Mouse (Mus musculus) megakaryocyte-erythroid progenitor cell, adult 5-6 weeks (primary cell): ENCODE measurements around the gene Elovl2. TPM values are rescaled to one million over a fixed set of nuclear protein-coding genes. Genes with fewer than 3 reads are reported as not detected.
A peak's percentile ranks its signal among the peaks of the same experiment; 100 is the strongest.

Experiments used
- ATAC-seq: replicated peaks from 2 replicates; pipeline ENCODE4 v1.8.0; 2016; ENCODE audit warnings: mild to moderate bottlenecking, inconsistent platforms; ENCODE audit not compliant: severe bottlenecking, poor library complexity, low FRiP score, low TSS enrichment
- total RNA-seq, 2 experiments: library from RNA; stranded (forward) in 1 of 2; stranded (reverse) in 1 of 2; fragments of 200-1000, 215-1000 nt in 1 of 2; fragments of >200 nt in 1 of 2; fragmentation: Nextera tagmentation in 1 of 2; gene quantifications; 2 replicates each; pipeline ENCODE4 v1.2.3; 2014 to 2017

Gene Elovl2
- total RNA-seq, 2 experiments from 2014 or later = not detected

DNA sequence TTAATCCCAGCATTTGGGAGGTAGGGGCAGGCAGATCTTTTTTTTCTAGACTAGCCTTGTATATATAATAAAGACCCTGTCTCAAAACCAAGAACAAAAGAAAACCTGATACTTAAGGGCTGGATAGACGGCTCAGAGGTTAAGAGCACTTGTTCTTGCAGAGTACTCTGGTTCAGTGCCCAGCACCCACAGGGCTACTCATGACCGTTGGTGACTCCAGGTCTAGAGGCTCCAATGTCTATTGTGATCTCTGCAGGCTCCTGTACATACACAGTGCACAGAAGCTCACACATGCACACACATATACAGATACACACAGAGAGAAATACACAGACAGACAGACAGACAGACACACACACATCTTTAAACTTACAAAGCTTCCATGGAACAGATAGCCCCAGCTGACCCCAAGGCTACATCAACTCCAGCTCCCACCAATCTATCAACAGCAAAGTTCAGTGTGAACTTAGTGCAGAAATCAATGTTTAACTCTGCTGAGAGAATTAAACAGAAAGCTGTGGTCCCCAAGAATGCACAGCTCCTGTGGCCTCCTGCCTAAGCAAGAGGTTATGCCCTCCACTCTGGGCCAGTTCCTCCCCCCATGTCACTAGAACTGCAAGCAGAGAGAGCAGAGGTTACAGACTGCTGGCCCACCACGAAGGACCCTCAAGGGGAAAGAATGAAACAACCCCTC lies 24.4 kb downstream of the Elovl2 start:
- ATAC-seq = no peak

DNA sequence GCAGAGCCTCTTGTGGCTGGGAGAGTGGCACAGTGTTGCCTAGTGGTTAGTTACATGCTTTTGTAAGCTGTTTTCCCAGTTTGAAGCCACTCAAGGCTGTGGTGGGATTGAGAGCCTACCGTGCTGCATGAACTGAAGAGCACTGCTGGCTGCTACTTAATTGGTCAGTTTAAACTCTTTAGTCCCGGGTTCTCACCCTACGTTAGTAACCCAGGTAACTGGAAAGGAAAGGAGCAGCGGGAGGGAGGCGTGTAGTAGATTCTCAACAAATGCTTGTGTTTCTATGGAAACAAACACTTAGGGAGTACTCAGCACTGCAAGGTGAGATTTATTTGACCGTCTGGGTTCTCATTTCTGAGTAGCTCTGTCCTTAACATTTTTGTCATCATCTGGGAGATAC lies 32.3 kb downstream of the Elovl2 start:
- ATAC-seq = no peak

DNA sequence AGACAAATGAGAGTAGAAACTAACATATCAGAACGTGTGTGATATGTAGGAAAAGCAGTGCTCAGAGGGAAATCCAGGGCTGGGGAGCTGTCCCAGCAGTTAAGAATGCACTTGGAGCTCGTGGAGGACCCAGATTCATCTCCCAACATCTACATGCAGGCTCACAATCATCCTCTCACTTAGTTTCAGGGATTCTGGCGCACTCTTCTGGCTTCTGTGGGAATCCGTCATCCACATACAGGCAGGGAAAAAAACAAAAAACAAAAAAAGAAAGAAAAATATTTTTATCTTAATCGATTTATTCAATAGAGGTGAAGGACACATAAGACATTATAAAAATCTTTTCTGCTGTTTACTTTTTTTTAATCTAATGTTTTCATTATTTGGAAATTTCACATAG lies 61.8 kb downstream of the Elovl2 start:
- no peak for ATAC-seq

DNA sequence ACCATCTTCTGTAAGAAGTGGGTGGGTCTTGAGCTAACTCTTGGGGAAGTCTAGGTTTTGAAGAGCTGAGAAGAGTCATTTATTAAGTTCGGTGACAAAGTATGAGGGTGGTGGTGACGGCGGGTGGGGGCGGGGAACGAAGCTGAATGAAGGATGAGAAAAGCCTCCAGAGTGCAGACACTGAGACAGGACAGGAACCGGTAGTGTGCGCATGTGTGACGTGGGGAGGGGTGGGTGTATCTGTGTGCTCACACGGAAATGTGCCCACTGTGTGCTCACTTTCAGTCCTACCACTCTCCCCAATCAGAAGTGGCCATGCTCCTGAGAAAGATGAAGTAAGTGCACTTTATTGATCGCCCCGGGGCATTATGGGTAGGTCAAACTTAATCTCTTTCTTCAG lies 67.1 kb downstream of the Elovl2 start:
- ATAC-seq = no peak

DNA sequence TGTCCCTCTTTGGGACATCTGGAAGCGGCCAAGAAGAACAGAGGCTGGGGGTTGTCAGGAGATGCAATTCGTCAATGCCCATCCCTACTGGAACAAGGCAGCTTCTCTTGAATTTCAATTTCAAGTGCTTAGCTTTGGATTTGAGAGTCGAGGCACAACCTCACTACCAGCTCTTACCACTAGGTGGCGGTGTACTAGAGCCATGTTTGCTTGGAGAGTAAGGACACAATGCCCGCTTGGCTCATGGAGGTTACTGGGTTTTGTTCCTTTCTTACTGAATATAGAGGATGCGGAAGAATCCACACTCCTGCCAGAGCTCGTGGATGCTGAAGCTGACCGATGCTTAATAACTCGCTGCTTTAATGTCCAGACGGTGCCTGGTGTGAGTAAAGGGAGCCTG lies 73.9 kb downstream of the Elovl2 start:
- ATAC-seq = 0 out of 2 replicates have a peak, but pooled peaks have one; percentile 50

DNA sequence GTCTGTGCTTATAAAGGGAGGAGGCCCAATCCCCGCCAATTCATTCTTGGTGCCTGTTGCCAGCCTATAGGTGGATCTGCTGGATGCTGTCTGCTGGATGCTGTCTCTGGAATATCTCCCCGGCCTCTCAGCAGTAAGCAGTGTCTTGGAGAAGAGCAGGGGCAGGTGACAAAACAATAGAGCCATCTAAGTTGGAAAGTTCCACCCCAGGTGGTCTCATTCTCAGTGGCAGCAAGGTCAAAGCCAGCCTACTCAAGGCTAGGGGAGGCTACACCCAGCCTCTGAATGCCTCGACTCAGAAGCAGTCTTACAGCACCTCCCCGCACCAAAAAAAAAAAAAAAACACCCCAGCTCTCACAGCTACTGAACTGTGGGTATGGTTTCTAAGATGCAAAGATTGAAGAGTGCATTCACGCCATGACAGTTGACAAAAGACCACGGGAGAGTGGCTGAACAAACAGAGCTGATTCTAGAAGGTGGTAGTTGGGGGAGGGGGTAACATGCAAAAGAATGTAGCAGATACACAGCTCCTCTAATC lies 74.7 kb downstream of the Elovl2 start:
- no peak for ATAC-seq

DNA sequence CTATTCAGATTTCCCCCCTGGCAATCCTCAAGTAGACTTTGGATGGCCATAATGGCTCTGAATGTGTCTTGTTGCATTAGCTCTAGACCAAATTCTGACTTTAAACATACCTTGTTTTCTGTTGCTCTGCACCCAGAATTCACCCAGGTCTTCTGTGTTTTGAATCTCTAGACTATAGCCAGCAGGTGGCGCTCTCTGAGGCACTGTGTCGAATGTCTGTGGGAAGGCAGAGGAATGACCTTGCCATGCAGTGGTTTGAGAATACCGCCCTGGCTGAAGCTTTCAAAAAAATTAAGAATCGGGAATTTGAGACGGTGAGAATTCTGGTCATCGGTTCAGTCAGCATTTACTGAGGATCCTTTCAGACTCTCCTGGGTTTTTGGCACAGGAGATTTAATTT lies 85.3 kb downstream of the Elovl2 start:
- peak; percentile 71; the same call in 1 of the 2 replicates for ATAC-seq

Other genes with a start within 250 kb of the Elovl2 start
- gene Pak1ip1, start 219.4 kb downstream of the Elovl2 start, total RNA-seq (2014; fragmentation: Nextera tagmentation) = 71.9 and 77.4 TPM in 2 replicates
- gene Pak1ip1, start 219.4 kb downstream of the Elovl2 start, total RNA-seq (2017) = 139 and 140 TPM in 2 replicates
- 458 and 522 TPM in 2 replicates for gene Tmem14c, start 204.1 kb downstream of the Elovl2 start, total RNA-seq (2014; fragmentation: Nextera tagmentation)
- 216 and 226 TPM in 2 replicates for gene Tmem14c, start 204.1 kb downstream of the Elovl2 start, total RNA-seq (2017)
- not detected in 2 replicates for gene Mak, start 140.7 kb downstream of the Elovl2 start, total RNA-seq (2014; fragmentation: Nextera tagmentation)
- not detected in 2 replicates for gene Mak, start 140.7 kb downstream of the Elovl2 start, total RNA-seq (2017)
- gene Gcm2, start 109.4 kb downstream of the Elovl2 start, total RNA-seq (2014; fragmentation: Nextera tagmentation) = not detected in 2 replicates
- gene Gcm2, start 109.4 kb downstream of the Elovl2 start, total RNA-seq (2017) = not detected in 2 replicates
- not detected in 2 replicates for gene Sycp2l, start 106.1 kb downstream of the Elovl2 start, total RNA-seq (2014; fragmentation: Nextera tagmentation)
- gene Sycp2l, start 106.1 kb downstream of the Elovl2 start, total RNA-seq (2017) = not detected in 2 replicates
- gene Smim13, start 29.4 kb upstream of the Elovl2 start, total RNA-seq (2014; fragmentation: Nextera tagmentation) = 24.5 and 26.4 TPM in 2 replicates
- 23.5 and 28.6 TPM in 2 replicates for gene Smim13, start 29.4 kb upstream of the Elovl2 start, total RNA-seq (2017)
- gene Gm17364, start 53.6 kb upstream of the Elovl2 start, total RNA-seq (2014; fragmentation: Nextera tagmentation) = not detected in 2 replicates
- gene Gm17364, start 53.6 kb upstream of the Elovl2 start, total RNA-seq (2017) = not detected in 2 replicates